Mouse (Mus musculus) left cerebral cortex, postnatal 10 days (tissue): ENCODE measurements around the gene Lingo1. TPM values are rescaled to one million over a fixed set of nuclear protein-coding genes. Genes with fewer than 3 reads are reported as not detected.

Source experiments
- DNase-seq, 2 experiments: peaks; one replicate each; pipeline ENCODE4 v3.0.0; 2021 to 2022; ENCODE audit warnings: low spot score in 2 of 2, mixed read lengths in 1 of 2; ENCODE audit errors: extremely low spot score in 1 of 2
- intact Hi-C: fragments of 180-260 bp; cut with DNase I; formaldehyde crosslinking; loops from one replicate; pipeline ENCODE4 v1.15.1; 2025
- total RNA-seq, 2 experiments: library from RNA; stranded (reverse); gene quantifications; 2 replicates each; pipeline ENCODE4 v1.2.3; 2021

The Lingo1 gene
- total RNA-seq, 2 experiments from 2014 or later: 368 to 379 TPM

DNA sequence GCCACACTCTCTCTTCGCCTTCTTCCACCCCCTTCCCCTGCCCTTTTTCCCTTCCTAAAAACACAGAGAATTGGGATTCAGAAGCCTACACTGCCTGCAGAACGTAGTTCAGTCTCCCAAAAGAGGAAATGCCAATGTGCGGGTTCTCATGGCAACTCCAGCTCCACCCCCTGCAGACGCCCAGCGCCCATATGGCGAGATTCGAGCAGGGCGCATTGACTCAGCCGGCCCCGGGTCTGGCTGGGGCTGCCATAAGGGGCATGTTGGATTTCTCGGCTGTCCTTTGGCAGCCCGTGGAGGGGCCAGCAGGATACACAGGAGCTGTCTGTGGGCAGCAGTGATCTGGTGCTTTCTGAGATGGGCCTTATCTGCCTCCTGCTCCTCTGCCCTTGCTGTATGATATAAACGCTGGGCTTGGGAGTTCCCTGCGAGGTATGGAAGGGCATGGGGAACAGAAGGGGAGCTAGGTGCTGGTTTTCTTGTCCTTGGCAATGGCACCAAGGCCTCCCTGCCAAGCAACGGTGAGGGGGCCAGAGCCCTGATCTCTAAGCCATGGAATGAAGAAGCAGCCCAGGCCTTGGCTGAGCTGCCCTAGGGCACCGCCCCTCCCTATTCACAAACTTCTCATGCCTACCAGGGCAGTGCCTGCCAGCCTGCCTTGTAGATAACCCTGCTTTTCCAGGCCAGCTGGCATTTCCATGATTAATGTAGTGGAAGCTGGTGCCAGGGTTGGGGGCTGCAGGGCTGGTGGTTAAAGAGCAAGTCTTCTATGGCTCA is 139.3 kb downstream of the Lingo1 start:
- intact Hi-C loops: loop anchor here (5.0 kb wide), 1 partner anchor 55 kb away; no protein-coding TSS in a partner anchor
- peak; percentile 74 to 76 for DNase-seq

DNA sequence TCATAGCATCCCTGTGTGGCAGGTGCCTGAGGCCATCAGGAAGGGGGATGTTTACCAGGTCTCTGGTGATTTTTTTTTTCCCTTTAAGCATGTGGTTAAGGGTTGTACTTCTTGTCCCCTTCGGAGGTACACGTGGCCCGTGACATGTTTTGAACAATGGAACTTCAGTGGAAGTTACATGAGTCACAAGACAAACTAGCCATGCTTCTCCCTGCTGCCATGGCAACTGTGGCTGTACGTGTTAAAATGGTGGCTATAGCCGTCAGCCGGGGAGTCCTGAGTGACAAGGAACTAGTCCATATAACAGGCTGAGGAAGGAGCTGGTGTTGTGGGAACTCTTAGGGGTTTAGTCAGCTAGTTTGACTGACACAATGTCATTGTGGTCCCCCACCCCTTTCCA is 141.1 kb downstream of the Lingo1 start:
- no peak for DNase-seq
- intact Hi-C loops: loop anchor here (5.0 kb wide), 1 partner anchor 57 kb away; no protein-coding TSS in a partner anchor

DNA sequence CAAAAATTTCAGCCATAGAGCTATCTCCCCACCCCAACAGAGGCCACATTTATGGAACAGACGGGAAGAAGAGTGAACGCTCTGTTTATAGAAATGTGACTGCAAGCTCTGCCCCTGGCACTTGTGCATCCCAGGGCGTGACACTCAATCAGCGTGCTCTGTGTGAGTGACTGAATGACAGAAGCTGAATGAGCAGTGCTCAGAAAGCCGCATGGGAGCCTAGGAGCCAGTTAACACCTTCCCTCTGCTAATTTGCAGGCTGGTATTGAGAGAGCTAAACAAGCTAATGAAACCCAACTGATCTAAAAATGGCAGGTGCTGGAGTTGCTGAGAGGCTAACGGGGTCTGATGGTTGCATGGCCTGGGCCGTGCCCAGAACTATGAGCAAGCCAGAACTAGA is 143.7 kb downstream of the Lingo1 start:
- intact Hi-C loops: no loop called here
- no peak for DNase-seq

DNA sequence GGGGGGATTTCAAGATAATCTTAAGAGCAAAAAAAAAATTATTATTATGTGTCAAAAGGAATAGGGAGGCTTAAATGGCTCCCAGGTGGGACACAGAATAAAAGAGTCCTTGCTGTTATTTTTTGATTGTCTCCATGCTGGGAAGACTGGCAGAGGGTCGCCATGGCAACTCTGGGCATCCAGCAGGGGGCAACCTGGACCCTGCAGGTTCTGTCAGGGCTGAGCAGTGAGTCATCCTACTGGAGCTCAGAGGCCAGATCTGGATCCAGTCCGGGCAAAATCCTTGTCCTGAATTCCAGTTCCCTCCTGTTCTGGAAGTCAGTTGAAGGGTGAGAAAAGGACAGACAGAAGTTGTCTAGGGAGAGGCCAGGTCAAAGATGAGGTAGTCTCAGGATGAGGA is 144.7 kb downstream of the Lingo1 start:
- DNase-seq: no peak
- intact Hi-C loops: no loop called here

DNA sequence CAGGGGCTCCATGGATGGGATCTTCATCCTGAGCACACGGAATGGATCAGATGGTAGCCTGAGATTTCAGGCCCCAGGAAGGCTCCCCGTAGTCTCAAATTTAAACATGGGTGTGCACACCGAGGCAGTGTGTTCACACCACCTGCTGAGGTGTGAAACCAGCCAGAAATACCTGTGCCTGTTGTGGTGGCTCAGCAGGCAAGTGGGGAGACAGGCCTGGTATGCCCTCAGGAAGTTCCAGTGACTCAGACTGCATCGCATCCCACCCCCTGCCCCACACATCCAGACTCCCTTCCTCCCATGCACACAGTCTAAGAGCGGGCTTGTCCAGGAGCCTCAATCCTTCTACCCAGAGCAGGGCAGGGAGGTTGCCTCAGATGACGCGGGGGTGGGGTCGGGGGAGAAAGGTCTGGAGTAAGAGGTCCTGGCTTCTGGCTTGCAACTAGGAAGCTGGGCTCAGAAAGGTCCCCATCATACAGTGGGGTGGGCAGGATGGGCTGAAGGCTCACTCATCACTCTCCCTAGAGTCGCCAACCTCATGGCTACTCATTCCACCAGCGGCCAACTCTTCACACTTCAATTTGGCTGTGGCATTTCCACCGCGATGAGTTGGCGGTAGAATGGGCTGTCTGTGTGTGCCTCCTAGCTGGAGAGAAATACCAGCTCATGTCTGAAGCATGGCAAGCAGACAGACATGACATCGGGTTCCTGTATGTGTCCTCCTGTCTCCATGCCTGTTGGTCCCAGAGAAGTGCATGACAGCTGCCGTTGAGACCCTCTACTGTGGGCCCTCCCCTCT is 149.8 kb downstream of the Lingo1 start:
- intact Hi-C loops: no loop called here

DNA sequence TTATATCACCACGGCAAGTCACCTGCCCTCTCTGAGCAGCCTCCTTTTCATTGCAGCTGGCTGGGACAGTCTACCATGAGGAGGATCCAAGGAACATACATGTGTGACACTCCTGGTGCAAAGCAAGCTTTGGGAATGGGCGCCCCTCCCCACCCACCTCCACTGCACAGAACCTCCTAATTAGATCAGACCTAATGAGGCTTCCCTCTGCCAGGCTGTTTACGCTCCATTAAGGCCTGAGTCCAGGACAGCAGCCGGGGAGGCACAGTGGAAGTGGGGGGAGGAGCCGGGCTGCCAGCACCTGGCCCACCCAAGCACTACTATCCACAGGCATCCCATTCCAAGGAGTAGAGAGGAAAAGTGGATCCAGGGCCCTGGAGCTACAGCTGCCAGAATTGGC is 152.8 kb downstream of the Lingo1 start:
- intact Hi-C loops: no loop called here
- no peak for DNase-seq

More for the DNA sequence above, 149.8 kb downstream of the Lingo1 start:
- DNase-seq: no peak

DNA sequence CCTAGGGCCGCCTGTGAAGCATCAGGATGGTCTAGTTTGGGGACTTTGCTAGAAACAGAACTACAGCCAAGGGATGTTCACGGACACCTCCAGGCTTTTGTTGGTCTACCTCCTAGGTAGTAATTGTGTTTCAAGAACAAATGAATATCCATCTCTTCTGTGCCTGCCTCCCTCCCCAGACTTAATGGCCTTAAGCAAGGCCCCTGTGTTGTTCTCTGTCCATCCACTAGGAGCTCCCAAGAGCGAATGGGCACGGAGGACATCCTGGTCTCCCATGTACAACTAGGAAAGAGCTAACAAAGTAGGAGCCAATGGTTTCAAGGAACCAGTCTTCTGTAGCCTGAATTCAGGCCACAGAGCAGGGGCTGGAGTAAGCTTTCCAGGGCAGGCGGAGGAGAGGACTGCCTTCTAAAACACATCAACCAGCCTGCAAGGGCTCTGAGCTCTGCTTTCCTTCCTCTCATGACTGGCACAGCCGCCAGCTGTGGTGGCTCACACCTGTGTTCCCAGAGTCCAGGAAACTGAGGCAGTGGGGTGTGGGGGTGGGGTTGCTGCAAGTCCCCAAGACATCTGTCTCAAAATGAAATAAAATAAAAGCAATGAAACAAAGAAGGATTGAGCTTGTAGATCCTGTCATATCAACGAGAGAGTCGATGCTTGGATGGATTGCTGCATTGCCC is 157.9 kb downstream of the Lingo1 start:
- intact Hi-C loops: loop anchor here (5.0 to 10.0 kb wide), 3 partner anchors 74 to 186 kb away; no protein-coding TSS in a partner anchor
- no peak for DNase-seq

DNA sequence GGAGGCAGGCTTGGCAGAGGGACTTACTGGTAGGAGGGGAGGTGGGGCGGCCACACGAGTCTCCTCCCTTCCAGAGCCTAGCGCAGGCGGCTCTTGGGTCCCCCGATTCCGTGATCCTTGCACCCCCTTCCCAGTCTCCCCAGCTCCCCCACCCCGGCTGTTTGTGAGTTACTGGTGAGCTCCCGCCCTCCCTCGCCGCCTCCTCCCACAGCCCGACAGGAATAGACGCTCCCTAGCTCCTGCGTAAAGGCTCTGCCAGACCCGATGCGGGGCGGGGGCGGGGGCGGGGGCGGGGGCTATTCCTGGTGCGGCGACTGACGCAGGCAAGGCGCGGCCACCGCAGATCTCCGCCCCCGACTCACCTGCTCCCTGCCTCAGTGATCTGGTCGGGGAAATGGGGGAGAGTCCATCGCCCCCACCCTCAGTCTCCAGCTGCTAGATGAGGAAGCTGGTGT is 158.8 kb downstream of the Lingo1 start:
- intact Hi-C loops: loop anchor here (5.0 to 10.0 kb wide), 3 partner anchors 75 to 187 kb away; no protein-coding TSS in a partner anchor
- DNase-seq: peak; percentile 47 to 76

DNA sequence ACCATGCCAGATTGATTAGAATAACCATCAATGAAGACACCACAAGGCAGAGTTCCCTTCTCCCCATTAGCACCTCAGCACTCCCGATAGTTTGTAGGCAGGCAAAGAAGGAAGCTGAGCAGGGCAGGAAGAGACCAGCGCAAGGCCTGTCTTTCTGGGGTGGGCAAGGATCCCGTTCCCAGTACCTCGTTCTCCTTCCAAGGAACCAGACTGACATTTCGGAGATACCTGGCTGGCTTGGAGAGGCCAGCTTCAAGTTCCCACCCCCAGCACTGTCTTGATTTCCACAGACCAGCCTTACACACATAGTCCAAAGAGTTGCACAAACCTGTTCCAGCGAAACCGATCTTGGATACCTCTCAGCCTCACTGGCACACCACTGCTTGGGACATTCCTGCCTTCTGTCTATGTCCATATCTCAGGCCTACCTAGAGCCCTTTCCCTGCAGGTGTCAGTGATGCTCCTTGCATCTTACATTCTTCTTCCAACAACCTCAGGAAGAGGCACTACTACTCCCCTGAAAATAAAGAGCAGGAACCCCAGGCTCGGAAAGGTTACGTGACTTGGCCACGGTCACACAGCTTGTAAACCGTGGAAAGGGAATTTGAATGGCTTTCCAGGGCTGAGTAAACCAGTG is 159.4 kb downstream of the Lingo1 start:
- intact Hi-C loops: loop anchor here (5.0 to 10.0 kb wide), 3 partner anchors 75 to 188 kb away; no protein-coding TSS in a partner anchor
- no peak for DNase-seq

DNA sequence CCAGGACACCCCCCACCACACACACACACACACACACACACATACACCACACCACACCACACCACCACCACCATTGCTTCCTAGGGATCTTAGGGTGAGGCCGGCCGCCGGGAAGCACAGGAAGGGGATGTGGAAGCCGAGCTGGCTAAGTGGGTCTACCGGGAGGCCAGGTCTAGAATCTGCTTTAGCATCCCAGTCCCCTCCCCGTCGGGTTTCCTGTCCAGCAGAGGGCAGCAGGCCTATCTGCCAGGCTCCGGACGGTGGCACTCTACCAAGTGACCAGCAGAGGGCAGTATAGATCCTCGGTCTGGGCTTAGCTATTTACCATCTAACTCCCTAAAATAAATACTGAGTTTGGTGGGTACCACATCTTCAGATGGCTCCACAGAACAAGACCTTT is 160.1 kb downstream of the Lingo1 start:
- peak; percentile 90 to 91 for DNase-seq
- intact Hi-C loops: loop anchor here (5.0 to 10.0 kb wide), 3 partner anchors 76 to 189 kb away; no protein-coding TSS in a partner anchor

DNA sequence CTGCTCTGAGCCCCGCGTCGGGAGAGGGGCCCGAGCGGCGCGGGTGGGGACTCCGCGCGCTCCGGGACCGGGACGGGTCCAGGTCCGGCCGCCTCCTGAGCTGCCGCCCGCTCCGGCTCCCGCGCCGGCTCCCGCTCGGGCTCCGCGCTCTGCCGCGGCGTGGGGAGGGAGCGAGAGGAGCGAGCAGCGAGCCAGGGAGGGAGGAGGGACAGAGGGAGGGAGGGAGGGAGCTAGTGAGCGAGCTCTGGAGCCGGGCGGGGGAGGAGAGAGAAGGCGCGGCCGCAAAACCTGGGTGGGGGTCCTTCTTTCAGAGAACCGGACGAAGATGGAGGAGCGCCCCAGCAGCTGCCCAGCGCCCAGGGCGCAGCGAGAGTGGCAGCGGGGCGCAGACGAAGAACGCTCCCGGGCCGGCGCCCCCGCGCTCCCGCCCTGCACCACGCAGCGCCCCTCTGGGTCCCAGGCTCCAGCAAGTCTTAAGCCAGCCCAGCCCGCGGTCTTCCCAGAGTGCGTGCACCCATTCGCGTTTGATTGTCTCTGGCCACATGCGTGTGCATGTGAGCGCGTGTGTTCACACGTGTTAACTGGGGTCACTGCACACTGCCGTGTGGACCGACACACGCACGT is 160.7 kb downstream of the Lingo1 start:
- peak; percentile 50 to 82 for DNase-seq
- intact Hi-C loops: loop anchor here (5.0 to 10.0 kb wide), 3 partner anchors 77 to 189 kb away; no protein-coding TSS in a partner anchor

DNA sequence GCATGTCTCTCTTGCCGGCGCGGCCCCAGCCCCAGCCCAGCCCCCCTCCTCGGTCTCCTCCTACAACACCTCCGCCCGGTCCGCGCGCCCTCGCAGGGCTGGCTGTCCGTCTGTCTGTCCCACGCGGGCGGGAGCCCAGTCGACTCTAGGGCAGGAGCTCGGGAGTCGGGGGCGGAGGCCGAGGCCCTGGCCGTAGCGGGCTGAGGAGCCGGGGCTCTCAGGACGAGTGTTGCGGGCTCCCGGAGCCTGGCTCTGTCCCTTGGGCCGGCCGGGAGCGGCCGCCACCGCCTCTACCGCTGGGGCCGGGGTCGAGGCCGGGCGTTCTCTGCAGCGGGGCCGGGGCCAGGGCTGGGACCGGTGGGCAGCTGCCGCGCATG is 161.2 kb downstream of the Lingo1 start:
- intact Hi-C loops: loop anchor here (5.0 to 10.0 kb wide), 3 partner anchors 77 to 190 kb away; no protein-coding TSS in a partner anchor

DNA sequence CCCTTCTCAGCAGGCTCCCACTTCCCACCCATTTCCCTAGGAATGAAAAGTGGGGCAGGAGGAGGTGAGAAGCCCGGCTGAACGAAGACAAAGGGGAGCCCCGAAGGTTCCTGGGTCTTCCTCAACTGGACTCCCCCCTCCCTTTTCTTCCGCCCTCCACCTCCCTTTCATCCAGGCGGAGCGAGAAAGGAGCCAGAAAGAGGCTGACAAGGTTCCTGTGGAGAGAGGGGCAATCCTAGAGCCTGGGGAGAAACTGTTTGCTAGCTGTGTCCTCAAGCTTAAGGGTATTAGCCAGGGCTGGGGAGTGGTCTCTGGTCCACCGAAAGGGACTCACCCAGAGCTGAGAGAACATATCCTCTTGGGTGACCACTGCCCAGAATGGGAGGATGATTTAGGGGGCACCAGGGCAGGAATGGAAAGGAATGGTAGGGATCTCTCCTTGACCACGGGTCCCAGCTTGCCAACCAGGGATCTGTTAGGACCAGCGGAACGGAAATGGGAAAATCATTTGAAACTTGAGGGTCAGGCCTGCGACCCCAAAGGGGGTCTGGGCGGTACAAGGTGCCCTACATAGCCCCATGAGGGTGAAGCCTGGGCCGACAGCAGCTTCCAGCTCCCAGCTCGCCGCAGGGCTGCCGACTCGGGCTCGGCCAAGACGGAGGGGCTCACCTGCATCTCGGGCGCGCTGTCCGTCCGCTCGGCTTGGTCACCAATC is 161.7 kb downstream of the Lingo1 start:
- intact Hi-C loops: loop anchor here (5.0 to 10.0 kb wide), 3 partner anchors 78 to 190 kb away; no protein-coding TSS in a partner anchor
- no peak for DNase-seq

More for the DNA sequence above, 161.2 kb downstream of the Lingo1 start:
- DNase-seq: peak in 1 of 2 experiments; percentile 81

DNA sequence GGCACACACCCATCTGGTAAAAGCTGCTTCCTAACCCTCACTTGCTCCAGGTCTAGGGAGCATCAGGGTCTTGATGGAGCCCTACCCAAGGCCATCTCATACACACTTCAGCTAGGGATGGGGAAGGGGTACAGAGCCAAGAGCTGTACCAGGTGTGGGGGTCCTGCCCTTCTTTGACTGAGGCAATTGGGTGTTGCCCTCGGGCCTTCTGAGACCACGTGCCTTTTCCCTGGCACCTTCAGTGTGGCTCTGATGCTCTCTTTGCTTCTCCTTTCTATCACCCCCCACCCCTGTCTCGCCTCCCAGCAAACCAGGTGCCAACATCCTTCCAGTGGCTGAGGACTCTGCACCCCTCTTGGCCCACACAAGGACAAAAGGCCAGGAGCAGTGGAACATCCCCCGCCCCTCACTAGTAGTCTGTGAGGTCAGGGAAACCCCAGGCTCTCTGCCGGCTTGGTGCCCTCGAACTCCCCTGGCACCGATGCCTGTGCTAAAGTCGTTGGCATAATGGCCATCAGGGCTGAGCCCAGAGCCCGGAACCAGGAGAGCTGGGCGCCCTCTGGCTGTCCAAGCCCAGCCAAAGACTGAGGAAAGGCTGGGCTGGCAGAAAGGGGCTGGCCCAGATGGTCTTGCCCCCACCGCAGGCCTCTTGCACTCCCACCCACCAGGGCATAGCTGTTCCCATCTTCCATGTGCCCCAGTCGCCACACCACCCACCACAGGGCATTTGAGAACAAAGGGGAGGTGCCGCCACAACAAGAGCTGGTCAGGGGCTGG is 162.6 kb downstream of the Lingo1 start:
- intact Hi-C loops: loop anchor here (10.0 kb wide), 1 partner anchor 191 kb away; no protein-coding TSS in a partner anchor
- peak in 1 of 2 experiments; percentile 53 for DNase-seq

DNA sequence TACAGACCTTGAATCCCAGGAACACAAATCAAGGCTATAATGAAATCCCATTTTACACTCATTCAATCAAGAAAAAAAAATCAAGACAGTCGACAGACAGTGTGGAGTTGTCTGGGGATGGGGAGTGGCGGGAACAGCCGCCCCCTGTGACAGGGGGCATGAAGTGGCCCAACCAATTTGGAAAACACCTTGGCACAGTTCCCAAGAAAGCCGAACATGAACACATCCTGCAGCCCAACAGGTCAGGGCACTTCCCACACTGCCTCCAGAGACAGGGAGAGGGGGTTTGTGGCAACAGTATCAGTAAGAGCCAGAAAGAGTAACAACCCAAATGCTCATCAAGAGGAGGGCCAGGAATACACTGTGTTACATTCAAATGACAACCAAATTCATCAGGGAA is 165.3 kb downstream of the Lingo1 start:
- intact Hi-C loops: loop anchor here (10.0 kb wide), 1 partner anchor 194 kb away; no protein-coding TSS in a partner anchor
- no peak for DNase-seq

DNA sequence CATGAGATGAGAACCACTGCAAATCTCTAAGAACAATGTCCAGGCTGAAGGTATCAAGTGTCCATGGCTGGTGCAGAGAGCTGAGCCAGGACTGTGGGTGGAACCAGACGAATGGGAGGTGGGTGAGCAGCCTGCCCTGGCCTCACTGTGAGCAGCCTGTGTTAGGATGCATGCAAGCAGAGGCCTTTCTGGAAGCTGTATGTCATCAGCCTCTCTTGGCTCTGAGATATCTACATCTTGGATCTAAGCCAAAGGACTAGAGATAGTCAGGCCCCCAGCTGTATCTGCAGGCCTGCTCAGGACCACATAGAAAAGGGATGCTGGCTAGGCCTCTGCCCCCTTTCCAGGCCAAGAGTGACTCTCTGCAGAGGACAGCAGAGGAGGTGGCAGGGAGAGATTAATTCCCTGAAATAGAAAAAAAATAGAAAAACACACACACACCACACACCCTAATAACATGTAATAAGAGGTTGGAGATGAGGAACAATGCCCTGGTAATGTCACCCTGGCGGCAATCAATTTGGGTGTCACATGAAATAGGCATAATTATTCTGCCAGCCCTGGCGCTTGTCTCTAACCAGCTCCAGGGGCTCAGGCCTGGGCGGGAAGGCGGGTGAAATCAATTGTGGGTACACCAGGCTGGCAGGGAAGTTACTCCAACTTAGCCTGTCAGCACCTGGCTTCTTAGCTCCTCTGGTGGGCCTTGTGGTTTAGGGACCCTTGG is 166.4 kb downstream of the Lingo1 start:
- intact Hi-C loops: loop anchor here (10.0 kb wide), 1 partner anchor 195 kb away; no protein-coding TSS in a partner anchor
- no peak for DNase-seq
